Mouse (Mus musculus) activated CD4-positive, CD25-positive, alpha-beta regulatory T cell, adult 9 weeks (primary cell): ENCODE results near the gene Pdgfa. TPM values are rescaled to one million over a fixed set of nuclear protein-coding genes. Genes with fewer than 3 reads are reported as not detected.

Source experiments
- polyA plus RNA-seq: library from polyadenylated mRNA; unstranded; fragments of 100-300 nt; shearing (Covaris generic); gene quantifications from one replicate; pipeline ENCODE4 v1.2.1, GENCODE M21; 2017

Gene Pdgfa
- polyA plus RNA-seq, result not detected

DNA sequence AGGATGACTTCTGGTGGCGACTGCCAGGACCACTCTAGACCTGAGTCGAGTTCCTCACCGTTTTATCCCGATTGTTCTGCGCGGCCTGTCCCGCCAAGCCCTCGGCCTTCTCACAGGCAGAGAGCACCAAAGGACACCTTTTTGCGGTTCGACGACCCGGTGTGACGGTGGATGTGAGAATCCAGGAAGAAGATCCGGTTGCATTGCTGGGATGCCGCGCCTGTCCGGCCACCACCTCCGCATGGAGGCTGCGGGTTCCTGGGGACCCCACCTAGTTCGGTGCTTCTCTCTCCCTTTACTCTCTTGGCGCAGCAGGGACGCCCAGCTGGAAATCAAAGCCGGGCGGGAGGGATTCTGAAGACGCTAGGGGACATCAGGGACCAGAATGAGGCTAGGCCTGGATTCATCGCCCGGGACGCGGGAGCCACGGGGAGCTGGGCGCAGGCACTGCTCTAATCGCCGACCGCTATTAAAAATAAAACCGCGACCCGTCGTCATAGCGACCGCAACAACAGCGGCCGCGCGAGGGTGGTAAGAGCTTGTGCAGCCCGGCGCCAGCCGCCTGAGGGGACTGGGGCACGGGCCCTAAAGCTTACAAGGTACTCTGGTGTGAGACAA, at the start of gene Pdgfa:
TSS of gene Pdgfa (minus strand) at position 200 of the 618 bp plus-strand sequence.

Other genes starting within 250 kb of the Pdgfa start
- gene Fam20c, start 242.9 kb downstream of the Pdgfa start, polyA plus RNA-seq, result not detected
- not detected for gene Gm5294, start 177.3 kb downstream of the Pdgfa start, polyA plus RNA-seq
- 2.0 TPM for gene Prkar1b, start 152.6 kb upstream of the Pdgfa start, polyA plus RNA-seq
- gene Dnaaf5, start 152.9 kb upstream of the Pdgfa start, polyA plus RNA-seq, result 13.3 TPM
- 52.1 TPM for gene Sun1, start 203.3 kb upstream of the Pdgfa start, polyA plus RNA-seq